Mouse (Mus musculus) testis, adult 2 months (tissue): ENCODE data around the gene Fkbp7.

Experiments
- CTCF ChIP-seq: fragments of 200-500 bp; IDR thresholded peaks from 2 replicates; pipeline ENCODE4 v1.5.1; 2012; ENCODE audit warnings: low read depth, mild to moderate bottlenecking, inconsistent platforms, low read length, moderate library complexity; ENCODE audit not compliant: control insufficient read depth, insufficient read depth, insufficient replicate concordance
- POLR2A ChIP-seq: fragments of 200-500 bp; IDR thresholded peaks from 2 replicates; pipeline ENCODE4 v1.6.1; 2012; ENCODE audit warnings: low read depth, mild to moderate bottlenecking, inconsistent platforms, low read length, moderate library complexity; ENCODE audit not compliant: control insufficient read depth

DNA sequence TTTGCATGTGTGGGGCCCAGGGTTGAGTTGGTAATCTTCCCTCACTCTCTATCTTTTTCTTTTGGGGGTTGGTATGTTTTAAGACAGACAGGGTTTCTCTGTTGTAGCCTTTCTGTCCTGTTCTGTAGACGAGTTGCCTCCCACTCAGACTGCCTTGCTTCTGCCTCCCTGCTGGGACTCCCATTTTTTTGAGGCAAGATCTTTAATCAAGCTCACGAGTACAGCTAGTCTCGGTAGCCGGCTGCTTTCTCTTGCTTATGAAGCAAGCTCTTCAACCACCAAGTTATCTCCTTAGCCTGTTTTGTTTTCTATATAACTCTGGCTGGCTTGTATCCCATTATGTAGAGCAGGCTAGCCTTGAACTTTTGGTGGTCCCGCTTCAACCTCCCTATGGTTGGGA lies 20.8 kb upstream of the Fkbp7 start:
- TF ChIP-seq CTCF = no peak
- TF ChIP-seq POLR2A = no peak
